Mouse (Mus musculus) forebrain, embryonic 14.5 days (tissue): Measurements from ENCODE around the gene Slc39a11. TPM values are rescaled to one million over a fixed set of nuclear protein-coding genes. Genes with fewer than 3 reads are reported as not detected.

ENCODE experiments used
- ATAC-seq: fragments of 200-750 bp; cut with Nextera tagmentation; 2 replicates; pipeline ENCODE4 v1.8.0; 2017; ENCODE audit warnings: mild to moderate bottlenecking, moderate library complexity
- DNase-seq: peaks from one replicate; pipeline ENCODE4 v3.0.0-alpha.2; 2015; ENCODE audit warnings: low spot score
- H3K27ac ChIP-seq: fragments of 300-500 bp; sonication (generic); 2 replicates; pipeline ENCODE4 v1.5.1; 2014; ENCODE audit warnings: low read depth, mild to moderate bottlenecking, control low read depth, low read length, moderate library complexity
- H3K27me3 ChIP-seq: fragments of 300-500 bp; sonication (generic); replicated peaks from 2 replicates; pipeline ENCODE4 v1.6.1; 2014; ENCODE audit warnings: low read length, control low read depth, mixed read lengths; ENCODE audit not compliant: control insufficient read depth, insufficient read depth
- H3K36me3 ChIP-seq: fragments of 300-500 bp; sonication (generic); 2 replicates; pipeline ENCODE4 v1.6.1; 2014; ENCODE audit warnings: low read length, control low read depth; ENCODE audit not compliant: control insufficient read depth, insufficient read depth
- H3K4me1 ChIP-seq: fragments of 300-500 bp; sonication (generic); 2 replicates; pipeline ENCODE4 v1.6.1; 2014; ENCODE audit warnings: antibody characterized with exemption, low read length, control low read depth; ENCODE audit not compliant: control insufficient read depth, insufficient read depth
- H3K4me2 ChIP-seq: fragments of 300-500 bp; sonication (generic); 2 replicates; pipeline ENCODE4 v1.6.1; 2014; ENCODE audit warnings: mild to moderate bottlenecking, control low read depth, low read length
- H3K4me3 ChIP-seq: fragments of 300-500 bp; sonication (generic); 2 replicates; pipeline ENCODE4 v1.5.1; 2014; ENCODE audit warnings: low read depth, low read length, control low read depth
- H3K9ac ChIP-seq: fragments of 300-500 bp; sonication (generic); 2 replicates; pipeline ENCODE4 v1.6.1; 2014; ENCODE audit warnings: mild to moderate bottlenecking, low read length, control low read depth, moderate library complexity
- H3K9me3 ChIP-seq: fragments of 300-500 bp; sonication (generic); replicated peaks from 2 replicates; pipeline ENCODE4 v1.6.1; 2016; ENCODE audit warnings: low read length, control low read depth, mixed read lengths; ENCODE audit not compliant: control insufficient read depth
- WGBS: fragments of 180-500 bp; shearing (Covaris S2); extraction: QIAGEN DNeasy Blood & Tissue Kit; methylation state at CpG from one replicate; pipeline ENCODE4 v1.1.7; 2014; 5-methylcytosine and 5-hydroxymethylcytosine counted together
- polyA plus RNA-seq: library from polyadenylated mRNA; unstranded; fragments of >200 nt; fragmentation: Nextera tagmentation; extraction: Ambion mirVana; gene quantifications from 2 replicates; pipeline ENCODE4 v1.2.1, GENCODE M21; 2014

The Slc39a11 gene
- polyA plus RNA-seq, 1 experiment from 2014 or later = 29.5 TPM

DNA sequence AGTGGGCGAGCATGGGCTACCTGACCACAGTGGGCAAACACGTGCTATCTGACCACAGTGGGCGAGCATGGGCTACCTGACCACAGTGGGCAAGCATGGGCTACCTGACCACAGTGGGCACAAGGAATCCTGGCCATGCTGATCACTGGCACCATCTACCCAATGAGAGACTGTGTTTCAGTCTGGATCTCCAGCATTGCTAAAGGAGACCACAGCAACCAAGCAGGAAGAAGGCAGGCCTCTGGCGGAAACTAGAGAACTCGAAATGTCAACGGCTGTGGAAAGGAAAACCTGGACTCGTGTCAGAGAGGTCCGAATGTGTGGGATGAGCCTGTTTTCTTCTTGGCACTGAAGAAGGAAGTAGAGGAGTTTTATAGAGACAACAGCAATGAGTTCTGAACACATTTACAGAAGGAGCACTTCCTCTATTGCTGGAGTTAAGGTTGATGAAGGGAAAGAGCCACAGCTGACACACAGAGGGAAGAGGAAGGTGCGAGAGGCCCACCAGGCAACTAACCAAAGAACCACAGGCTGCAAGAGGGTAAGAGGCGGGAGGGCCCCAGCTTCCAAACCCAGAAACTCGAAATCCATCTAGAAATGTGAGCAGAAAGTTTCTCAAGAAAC, 105.8 kb downstream of the Slc39a11 start:
- no peaks in the 10 kb centered on the region for H3K36me3 ChIP-seq
- no peaks in the 10 kb centered on the region for H3K27me3 ChIP-seq
- 90% methylated on average over 11 of the region's 11 CpGs for WGBS
- no peak for ATAC-seq
- no peak overlapping the region for H3K4me2 ChIP-seq
- H3K9me3 ChIP-seq = no peaks in the 10 kb centered on the region
- no peak overlapping the region for H3K9ac ChIP-seq
- DNase-seq = no peak
- H3K4me3 ChIP-seq = no peak overlapping the region
- H3K27ac ChIP-seq = no peak overlapping the region
- no peaks in the 10 kb centered on the region for H3K4me1 ChIP-seq

DNA sequence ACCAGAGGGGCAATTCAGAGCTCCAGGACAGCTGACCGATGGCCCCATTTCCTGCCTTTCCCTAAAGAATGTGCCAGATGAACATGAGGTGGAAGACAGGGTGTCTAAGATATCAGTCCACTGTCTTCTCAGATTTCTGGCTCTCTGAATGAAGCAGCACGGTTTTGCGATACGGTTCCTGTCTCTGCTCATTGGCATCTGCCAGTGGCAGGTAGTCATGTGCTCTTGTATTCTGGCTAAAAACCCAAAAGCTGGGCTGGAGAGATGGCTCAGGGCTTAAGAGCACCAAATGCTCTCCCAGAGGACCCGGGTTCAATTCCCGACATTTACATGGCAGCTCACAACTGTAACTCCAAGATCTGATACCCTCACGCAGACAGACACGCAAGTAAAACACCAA, 108.8 kb downstream of the Slc39a11 start:
- DNase-seq (no peak), ATAC-seq (no peak)
- H3K4me1 ChIP-seq = no peaks in the 10 kb centered on the region
- H3K4me2 ChIP-seq = no peak overlapping the region
- no peaks in the 10 kb centered on the region for H3K27me3 ChIP-seq
- no peak overlapping the region for H3K27ac ChIP-seq
- H3K36me3 ChIP-seq = no peaks in the 10 kb centered on the region
- no peaks in the 10 kb centered on the region for H3K9me3 ChIP-seq
- WGBS = 96% methylated on average over 8 of the region's 8 CpGs
- no peak overlapping the region for H3K9ac ChIP-seq
- H3K4me3 ChIP-seq = no peak overlapping the region

DNA sequence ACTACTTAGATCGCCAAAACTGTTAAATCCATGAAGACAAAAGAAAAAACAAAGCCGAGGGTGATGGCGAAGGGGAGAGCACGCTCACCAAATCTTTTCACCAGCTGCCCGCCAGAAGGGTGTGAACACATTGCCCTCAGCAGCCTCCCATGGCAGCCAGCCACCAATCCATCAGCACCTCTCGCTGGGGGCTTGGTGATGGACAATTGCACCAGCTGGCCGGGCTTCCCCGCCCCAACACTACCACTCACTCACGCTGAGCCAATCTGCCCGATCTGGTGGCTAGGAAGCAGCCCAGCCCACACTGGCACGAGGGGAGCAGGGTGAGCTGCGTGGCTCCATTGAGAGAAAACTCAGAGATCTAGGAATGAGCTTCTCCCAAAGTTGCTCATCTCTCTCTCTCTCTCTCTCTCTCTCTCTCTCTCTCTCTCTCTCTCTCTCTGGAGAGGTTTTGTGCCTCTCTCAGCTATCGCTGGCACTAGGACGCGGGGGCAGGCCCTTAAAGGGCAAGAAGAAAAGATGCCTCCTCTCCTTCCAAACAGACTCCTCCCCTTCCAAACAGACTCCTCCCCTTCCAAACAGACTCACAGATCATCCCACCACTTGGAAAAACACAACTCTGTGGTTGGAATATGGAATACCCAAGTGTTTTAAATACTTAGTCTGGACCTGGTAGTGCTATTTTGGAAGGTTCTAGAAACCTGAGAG, 110.2 kb downstream of the Slc39a11 start:
- Histone ChIP-seq H3K9ac (no peak overlapping the region), H3K36me3 (no peaks in the 10 kb centered on the region), H3K9me3 (no peaks in the 10 kb centered on the region), H3K4me2 (no peak overlapping the region), H3K4me3 (no peak overlapping the region), H3K27me3 (no peaks in the 10 kb centered on the region), H3K4me1 (no peaks in the 10 kb centered on the region), H3K27ac (peak overlapping the region; percentile 88)
- ATAC-seq = peak; percentile 96
- 21% methylated on average over 15 of the region's 15 CpGs for WGBS
- DNase-seq = peak; percentile 96

DNA sequence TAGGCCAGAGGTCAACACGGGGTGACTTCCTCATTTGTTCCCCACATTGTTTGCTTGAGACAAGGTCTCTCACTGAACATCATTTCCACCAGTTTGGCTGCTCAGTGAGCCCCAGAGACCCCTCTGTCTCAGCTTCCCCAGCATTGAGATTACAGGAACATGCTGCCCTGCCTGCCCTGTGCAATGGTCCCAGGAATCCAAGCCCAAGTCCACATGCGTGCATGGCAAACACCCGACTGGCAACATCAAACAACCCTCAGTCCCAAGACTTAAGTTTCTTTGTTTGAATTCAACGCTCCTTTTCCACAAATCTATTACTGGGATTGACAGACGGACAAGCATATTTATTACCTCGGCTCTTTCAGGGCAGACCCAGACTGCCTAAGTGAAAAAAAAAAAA, 110.8 kb downstream of the Slc39a11 start:
- H3K4me1 ChIP-seq = peaks cover 1% of the 10 kb centered on the region; the same call in 1 of the 2 replicates
- H3K36me3 ChIP-seq = no peaks in the 10 kb centered on the region
- H3K27ac ChIP-seq = peak overlapping the region; percentile 88
- H3K9me3 ChIP-seq = no peaks in the 10 kb centered on the region
- 34% methylated on average over 6 of the region's 6 CpGs for whole genome bisulfite sequencing
- H3K27me3 ChIP-seq = no peaks in the 10 kb centered on the region
- ATAC-seq (peak; percentile 72), DNase-seq (no peak)
- H3K4me3 ChIP-seq = no peak overlapping the region
- H3K4me2 ChIP-seq = no peak overlapping the region
- no peak overlapping the region for H3K9ac ChIP-seq

DNA sequence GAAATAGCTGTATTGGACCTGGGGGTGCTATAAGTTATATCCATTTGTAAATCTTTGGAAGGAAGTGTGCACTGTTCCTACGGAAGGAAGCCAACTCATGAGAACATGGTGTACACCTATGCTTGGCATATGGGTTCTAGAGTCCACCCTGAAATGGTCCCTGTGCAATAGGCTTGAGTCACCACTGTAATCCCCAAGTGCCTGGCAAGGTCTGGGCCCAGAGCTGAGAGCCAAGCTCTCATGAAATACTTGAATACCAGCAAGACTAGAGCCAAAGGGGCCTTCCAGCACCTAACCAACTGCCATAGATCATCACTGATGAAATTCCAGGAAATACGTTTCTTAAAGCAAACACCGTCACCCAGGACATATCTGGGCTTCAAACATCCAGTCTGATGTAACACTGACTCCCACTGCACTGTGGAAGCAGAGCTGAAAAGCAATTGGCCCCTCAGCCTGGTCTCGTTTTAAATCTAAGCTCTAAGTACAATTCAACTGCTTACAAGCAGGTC, 111.4 kb downstream of the Slc39a11 start:
- Histone ChIP-seq H3K27ac (peak overlapping the region; percentile 88), H3K9me3 (no peaks in the 10 kb centered on the region), H3K27me3 (no peaks in the 10 kb centered on the region), H3K9ac (no peak overlapping the region), H3K4me1 (peaks cover 6% of the 10 kb centered on the region; the same call in 1 of the 2 replicates), H3K4me2 (no peak overlapping the region), H3K4me3 (no peak overlapping the region), H3K36me3 (no peaks in the 10 kb centered on the region)
- WGBS = 93% methylated on average over 4 of the region's 4 CpGs
- no peak for ATAC-seq
- no peak for DNase-seq

DNA sequence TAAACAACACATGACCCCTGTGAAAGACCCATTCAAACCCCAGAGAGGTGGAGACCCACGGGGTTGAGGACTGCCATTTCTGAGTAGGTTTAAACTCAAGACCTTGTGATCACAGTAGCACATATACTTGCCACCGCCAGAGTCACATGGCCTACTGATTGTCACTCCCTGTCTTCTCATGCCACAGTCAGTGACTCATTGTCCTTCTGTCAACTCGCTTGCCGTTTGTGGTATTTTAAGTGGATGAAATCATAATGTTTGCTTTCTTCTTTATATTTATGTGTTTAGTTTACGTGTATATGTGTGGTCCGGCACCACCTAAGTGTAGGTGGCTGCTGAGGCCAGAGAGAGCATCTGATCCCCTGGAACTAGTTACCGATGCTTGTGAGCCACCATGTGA, 112.2 kb downstream of the Slc39a11 start:
- Histone ChIP-seq H3K36me3 (no peaks in the 10 kb centered on the region), H3K9ac (no peak overlapping the region), H3K27ac (peak overlapping the region; percentile 88; the same call in 1 of the 2 replicates), H3K27me3 (no peaks in the 10 kb centered on the region), H3K4me3 (no peak overlapping the region), H3K4me1 (peaks cover 6% of the 10 kb centered on the region; the same call in 1 of the 2 replicates), H3K9me3 (no peaks in the 10 kb centered on the region), H3K4me2 (no peak overlapping the region)
- 93% methylated on average over 7 of the region's 7 CpGs for WGBS
- ATAC-seq = no peak
- no peak for DNase-seq

DNA sequence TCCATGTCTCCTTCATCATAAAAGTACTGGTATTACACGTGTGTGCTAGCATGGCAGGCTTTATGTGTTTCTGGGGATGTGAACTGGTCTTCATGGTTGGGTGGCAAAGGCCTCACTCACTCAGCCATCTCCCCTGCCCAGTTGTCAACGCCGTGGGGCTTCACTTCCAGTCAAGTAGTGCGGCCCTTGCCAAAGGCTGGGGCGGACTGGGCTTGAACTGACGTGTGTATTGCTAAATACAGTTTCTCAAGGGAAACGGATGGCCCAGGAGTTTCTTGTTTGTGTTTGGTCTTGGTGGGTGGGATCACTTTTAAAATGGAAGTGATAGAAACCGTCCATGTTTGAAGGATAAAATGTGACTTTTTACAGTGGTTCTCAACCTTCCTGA, 112.7 kb downstream of the Slc39a11 start:
- Histone ChIP-seq H3K4me3 (no peak overlapping the region), H3K27me3 (no peaks in the 10 kb centered on the region), H3K4me2 (no peak overlapping the region), H3K27ac (no peak overlapping the region), H3K9ac (no peak overlapping the region), H3K9me3 (no peaks in the 10 kb centered on the region), H3K36me3 (no peaks in the 10 kb centered on the region), H3K4me1 (peaks cover 6% of the 10 kb centered on the region; the same call in 1 of the 2 replicates)
- WGBS = 88% methylated on average over 8 of the region's 8 CpGs
- DNase-seq (no peak), ATAC-seq (no peak)

DNA sequence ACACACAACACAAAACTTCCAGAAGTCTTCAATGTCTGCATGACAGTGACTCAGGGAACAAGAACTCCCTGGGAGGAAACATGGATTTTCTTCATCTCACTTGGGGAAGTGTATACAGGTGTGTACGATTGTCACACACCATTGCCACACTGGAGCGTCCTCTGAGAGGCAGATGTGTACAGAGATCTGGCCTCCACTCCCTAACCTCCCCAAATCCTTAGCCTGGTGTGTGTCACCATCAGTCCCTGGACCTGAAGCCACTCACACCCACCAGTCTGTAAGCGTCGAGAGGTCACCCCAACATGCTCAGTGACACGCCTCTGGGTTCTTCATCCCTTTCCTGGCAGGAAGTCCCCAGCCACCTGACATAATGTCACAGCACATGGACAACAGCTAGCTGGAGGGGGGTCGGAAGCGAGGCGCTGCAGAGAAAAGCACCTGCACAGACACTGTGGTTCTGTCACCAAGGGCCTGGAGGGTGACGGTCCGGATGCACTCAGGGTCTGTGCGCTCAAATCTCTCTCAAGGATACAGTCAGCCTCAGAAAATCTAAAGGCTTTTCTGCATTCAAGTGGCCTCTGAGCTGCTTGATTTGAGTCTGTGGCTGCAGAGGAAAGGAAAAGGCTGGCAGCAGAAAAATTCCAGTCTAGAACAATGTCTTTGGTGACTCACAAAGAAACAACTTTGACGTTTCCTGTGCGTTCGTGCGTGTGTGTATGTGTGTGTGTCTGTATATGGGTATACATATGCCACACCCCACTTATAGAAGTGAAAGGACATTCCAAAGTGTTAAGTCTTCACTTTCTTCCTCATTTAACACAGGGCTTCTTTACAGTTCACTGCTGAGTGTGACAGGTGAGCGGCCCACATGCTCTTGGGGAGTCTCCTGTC, 113.3 kb downstream of the Slc39a11 start:
- no peaks in the 10 kb centered on the region for H3K9me3 ChIP-seq
- peaks cover 6% of the 10 kb centered on the region; the same call in 1 of the 2 replicates for H3K4me1 ChIP-seq
- no peak overlapping the region; the same call in 1 of the 2 replicates for H3K9ac ChIP-seq
- no peak overlapping the region for H3K27ac ChIP-seq
- 86% methylated on average over 16 of the region's 16 CpGs for WGBS
- H3K36me3 ChIP-seq = no peaks in the 10 kb centered on the region
- no peaks in the 10 kb centered on the region for H3K27me3 ChIP-seq
- no peak overlapping the region for H3K4me2 ChIP-seq
- H3K4me3 ChIP-seq = no peak overlapping the region
- DNase-seq (no peak), ATAC-seq (no peak)
